Mouse (Mus musculus): ENCODE data around the gene Emx2.

GRCm38 (mm10) chr19:59454196-59454595 is 4.0 kb upstream of the Emx2 start:
- no peak for TF ChIP-seq GATA1 (IDR thresholded peaks at IDR 0.05; ENCODE audit: borderline replicate concordance, low read length)
- TF ChIP-seq FLI1 (IDR thresholded peaks at IDR 0.05; ENCODE audit: low read length), result no peak

All from megakaryocyte, embryonic 14.5 days (primary cell).